Mouse (Mus musculus) c-Kit-positive CD71-negative TER-119-negative erythroid progenitor cells, embryonic 14.5 days (primary cell): ENCODE data around the gene Emg1.
A peak's percentile ranks its signal among the peaks of the same experiment; 100 is the strongest.

ENCODE experiments used
- DNase-seq: peaks from one replicate; pipeline ENCODE4 v3.0.0-alpha.2; 2013; ENCODE audit warnings: low read depth

The Emg1 gene

DNA sequence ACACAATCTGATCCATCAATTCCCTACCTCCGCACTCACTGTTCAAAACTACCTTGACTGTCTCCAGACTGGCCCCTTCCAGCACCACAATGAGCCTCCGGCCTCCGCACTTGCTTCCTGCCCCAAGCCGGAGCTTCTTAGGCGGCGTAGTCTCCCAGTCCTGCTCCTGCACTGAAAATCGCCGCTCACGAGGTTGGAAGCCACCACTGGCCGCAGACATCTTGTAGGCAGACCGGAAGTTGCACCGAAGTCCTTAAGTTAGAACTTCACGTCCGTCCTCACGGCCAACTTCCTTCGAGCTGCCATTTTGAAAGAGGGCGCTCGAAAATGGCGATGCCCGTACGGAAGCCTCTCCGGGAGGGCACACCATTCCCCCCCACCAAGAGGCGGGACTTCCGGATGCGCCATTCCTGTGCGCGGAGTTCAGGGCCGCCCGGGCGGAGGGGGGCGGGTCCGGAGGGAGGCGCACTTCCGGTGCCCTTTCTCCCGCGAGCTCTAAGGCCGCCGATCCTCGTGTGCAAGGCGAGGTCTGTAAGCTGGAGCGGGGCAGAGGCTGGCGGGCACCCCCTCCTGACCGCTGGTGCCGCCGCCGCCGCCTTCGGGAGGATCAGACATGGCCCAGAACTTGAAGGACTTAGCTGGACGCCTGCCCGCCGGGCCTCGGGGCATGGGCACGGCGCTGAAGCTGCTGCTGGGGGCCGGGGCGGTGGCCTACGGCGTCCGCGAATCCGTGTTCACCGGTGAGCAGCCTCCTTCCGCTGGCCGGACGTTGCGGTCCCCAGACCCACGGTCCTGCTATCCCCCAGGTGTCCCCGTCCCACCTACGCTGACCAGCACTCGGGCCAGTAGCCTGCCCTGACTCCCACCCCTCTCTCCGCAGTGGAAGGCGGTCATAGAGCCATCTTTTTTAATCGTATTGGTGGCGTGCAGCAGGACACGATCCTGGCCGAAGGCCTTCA is at the start of gene Emg1, which contains the start of gene Phb2:
Gene Emg1 (minus strand): TSS at position 355 of the 959 bp plus-strand sequence.
Gene Phb2 (plus strand): TSS at position 513 of the 959 bp plus-strand sequence.
- peak; percentile 95 for DNase-seq

DNA sequence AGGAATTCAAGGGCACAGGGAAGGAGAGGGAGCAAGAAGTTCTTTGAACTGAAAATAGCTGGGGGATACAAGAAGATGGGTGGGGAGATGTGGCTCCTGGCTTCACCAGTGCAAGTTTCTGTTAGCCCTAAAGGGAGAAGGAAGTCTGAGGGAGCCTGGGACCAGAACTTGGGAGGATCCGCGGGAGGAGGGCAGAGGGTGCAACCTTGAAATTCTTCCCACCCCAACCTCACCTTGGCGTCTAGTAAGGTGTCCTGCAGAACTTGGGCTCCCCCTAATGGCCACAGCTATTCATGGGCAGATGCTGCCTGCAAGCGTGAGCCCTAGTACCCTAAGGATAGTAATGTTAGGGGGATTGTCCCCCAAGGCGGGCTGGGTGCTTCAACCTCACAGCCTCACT is 47.3 kb upstream of the Emg1 start:
- peak; percentile 85 for DNase-seq

DNA sequence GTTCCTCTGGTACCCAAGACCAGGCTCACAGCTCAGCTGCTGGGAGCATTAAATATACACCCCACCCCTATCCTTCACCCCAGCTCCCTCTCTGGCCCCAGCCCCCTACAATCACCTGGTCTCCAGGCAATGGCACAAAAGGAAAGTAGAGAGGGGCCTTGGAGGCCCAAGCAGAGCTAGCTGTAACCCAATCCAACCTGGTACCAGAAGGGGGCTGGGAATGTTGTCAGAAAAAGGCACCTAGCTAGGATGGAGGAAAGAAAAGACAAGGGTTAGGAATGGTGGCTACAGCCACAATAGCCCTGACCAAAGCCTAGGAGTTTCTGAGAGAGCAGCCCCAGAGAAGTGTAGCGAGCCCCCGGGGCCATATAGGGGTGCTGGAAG is 46.9 kb upstream of the Emg1 start:
- DNase-seq = no peak

DNA sequence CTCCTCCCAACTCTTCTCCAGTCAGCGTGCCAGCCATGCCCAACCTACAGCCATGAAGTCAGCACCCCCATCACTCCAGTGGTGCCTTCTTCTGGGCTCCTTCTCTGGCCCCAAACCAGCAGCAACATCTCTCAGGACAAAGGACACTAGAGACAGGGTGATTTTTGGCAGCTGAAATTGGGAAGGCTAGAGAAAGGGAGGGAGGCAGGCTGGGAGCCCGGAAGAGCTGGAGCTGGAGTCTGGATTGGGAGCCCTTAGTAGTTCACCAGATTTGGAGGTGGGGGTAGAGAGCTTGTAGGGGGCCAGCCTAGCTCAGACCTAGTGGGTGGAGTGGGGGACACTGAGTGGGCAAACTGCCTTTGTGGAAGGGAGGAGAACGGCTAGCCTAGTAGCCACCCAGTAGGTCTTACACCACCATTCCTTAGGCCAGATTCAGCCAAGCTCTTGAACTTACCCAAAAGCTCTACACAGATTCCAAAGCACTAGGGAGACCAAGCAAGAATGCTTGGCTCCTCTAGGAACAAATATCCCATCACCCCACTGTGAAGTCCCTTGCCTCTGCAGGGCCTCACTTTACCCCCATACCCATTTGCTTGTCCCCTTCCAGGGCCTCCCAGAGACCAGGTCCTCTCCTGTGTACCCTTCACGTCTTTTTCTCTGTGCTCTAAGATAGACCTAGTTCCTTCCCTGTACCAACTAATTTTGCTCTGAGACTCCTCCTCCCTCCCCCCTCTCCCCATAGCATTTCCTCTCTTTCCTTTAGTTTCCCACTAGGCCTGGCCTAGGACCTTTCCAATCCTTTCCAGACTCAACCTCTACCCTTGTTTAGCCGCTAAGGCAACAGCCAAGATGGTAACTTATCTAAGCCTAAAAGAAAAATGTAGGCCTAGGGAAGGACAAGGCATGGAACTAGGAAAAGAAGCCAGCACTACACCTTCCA is 46.2 kb upstream of the Emg1 start:
- DNase-seq = no peak

- no peak for DNase-seq
Observed at GRCm38 (mm10) chr6:124757351-124757880, 45.4 kb upstream of the Emg1 start.

DNA sequence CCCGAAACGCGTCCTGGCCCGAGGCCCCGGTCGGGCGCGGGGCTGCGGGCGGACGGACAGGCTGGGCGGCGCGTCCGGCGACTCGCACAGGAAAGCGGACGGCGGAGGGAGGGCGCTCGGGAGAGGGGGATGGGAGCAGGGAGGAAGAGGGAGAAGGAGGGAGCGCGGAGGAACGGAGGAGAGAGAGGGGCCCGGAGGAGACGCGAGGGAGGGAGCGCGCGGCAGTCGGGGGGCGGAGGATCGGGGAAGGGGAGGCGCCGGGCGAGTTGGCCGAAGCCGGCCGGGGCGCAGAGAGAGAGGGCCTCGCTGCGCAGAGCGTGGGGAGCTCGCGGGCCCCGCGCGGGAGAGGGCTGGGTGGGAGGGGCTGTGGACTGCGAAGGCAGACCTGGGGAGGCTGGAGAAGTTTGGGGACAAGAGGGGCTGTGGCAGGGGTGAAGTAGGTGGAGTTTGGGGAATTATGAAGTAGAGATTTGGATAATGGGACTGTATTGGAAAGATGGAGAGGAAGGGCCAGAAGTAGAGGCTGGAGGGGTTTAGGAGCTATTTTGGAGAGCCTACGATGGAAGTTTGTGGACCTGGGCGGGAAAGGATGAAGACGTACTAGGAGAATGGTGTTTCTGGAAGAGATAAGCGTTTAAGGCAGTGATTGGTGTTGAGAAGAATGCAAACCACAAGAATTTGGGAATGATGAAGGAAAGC is 44.8 kb upstream of the Emg1 start:
- DNase-seq = no peak

- DNase-seq = no peak
Observed at GRCm38 (mm10) chr6:124755831-124756595, 44.0 kb upstream of the Emg1 start, which contains the start of the genes Gm45234 and Atn1. Gm45234 (minus strand) TSS chr6:124756021. Atn1 (minus strand) TSS chr6:124756524.

GRCm38 (mm10) chr6:124755306-124755705 is 43.3 kb upstream of the Emg1 start:
- DNase-seq = no peak

DNA sequence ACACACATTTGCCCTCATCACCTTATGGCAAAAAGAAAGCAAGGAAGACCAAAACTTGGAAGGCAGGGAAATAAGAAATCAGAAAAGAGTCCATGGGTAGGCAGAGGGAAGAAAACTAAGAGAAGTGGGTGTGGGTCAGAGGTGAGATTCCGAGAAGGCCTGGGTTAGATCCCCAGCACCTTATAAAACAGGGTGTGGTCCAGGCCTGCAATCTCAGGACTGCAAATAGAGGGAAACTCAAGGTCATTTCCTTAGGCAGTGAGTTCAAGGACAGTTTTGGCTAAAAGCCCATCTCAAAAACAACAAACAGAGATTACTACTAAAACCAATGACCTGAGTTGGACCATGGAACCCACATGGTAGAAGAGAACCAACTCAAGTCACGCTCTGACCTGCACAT is 41.9 kb upstream of the Emg1 start:
- DNase-seq = no peak

GRCm38 (mm10) chr6:124750405-124750804 is 38.4 kb upstream of the Emg1 start:
- DNase-seq = no peak

- DNase-seq = no peak
Observed at GRCm38 (mm10) chr6:124746654-124747632, 35.0 kb upstream of the Emg1 start.

DNA sequence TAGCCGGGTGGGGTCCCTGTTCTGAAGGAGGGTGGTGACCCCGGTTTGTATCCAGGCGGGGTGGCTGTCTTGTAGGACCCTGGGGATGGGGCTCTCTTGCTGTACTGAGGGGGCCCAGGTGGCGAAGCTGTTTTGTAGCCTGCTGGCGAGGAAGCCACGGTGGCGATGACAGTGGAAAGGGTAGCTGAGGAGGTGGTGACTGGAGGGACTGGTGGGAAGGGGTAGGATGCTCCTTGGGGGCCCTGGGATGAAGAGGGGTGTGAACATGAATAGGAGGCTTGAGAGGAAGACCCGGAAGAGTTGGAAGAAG is 34.3 kb upstream of the Emg1 start:
- DNase-seq = no peak

DNA sequence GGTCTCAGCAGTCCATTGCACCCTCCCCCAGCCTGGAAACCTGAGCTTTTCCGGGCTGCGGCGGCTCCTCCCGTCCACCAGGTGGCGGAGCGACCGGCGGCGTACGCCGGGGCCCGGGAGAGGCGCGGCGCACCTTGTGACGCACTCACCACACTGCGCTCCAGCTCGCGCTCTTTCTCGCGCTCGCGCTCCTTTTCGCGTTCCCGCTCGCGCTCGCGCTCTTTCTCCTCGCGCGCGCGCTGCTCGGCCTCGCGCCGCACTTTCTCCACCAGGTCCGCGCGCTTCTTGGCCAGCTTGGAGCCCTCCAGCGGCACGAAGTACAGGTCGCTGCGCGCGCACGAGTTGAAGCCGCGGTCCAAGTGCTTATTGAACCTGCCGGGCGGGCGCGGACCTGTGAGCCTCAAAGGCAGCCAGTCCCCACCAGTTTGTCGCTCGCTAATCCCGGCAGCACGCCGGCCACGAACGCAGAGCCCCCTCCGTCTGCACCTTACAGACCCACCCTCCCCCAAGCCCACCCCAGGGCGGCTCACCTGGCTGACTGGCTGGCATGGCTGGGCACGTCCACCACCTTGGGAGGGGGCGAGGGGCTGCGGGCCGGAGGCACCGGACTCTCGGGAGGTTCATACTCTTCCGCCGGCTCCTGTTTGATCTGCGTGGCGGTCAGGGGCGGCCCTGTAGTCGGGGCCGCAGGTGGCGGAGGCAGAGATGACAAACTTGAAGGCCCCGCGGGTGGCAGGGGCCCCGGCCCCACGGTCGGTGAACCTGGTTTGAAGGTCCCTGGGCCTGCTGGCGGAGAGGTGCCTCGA is 33.7 kb upstream of the Emg1 start:
- DNase-seq = peak; percentile 93

- DNase-seq = no peak
Observed at GRCm38 (mm10) chr6:124744755-124745321, 32.9 kb upstream of the Emg1 start.

- DNase-seq = no peak
Observed at GRCm38 (mm10) chr6:124743647-124744046, 31.7 kb upstream of the Emg1 start.

GRCm38 (mm10) chr6:124742839-124743514 is 31.0 kb upstream of the Emg1 start:
- no peak for DNase-seq

DNA sequence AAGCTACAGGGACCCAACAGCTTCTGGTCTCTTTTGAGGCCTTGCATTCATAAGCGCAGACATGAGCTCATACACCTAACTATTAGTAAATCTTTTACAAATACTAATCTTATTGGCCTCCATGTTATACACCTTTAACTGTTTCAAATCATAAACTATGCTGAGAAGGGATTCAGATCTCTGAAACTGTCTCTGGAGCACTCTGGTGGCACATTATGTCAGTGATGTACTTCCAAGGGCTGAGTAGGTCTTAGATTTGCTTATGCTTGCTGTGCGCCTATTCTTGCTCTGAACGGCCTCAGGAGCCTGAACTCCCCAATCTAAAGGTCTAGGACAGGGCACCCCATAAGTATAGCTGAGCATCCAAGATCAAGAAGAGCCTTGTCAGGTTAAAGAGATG is 29.9 kb upstream of the Emg1 start:
- no peak for DNase-seq
